Mouse (Mus musculus): Measurements from ENCODE around the gene Vps37d.

The Vps37d gene

GRCm38 (mm10) chr5:135032581-135032980 lies 45.5 kb downstream of the Vps37d start:
- no peak for DNase-seq (ENCODE audit: low read depth in 2 of 2, low spot score in 2 of 2)

- no peak for DNase-seq (ENCODE audit: low read depth in 2 of 2, low spot score in 2 of 2)
Measured at GRCm38 (mm10) chr5:135029007-135029854, 48.8 kb downstream of the Vps37d start.

- DNase-seq (ENCODE audit: low read depth in 2 of 2, low spot score in 2 of 2): peak in 1 of 2 experiments; percentile 30
Measured at GRCm38 (mm10) chr5:135025899-135026298, 52.2 kb downstream of the Vps37d start.

GRCm38 (mm10) chr5:135024665-135025224 lies 53.3 kb downstream of the Vps37d start:
- DNase-seq (ENCODE audit: low read depth in 2 of 2, low spot score in 2 of 2): peak; percentile 70 to 81

- DNase-seq (ENCODE audit: low read depth in 2 of 2, low spot score in 2 of 2): peak; percentile 74 to 80
Measured at GRCm38 (mm10) chr5:135023344-135024173, 54.5 kb downstream of the Vps37d start, which contains the start of gene Stx1a. TSS of gene Stx1a (plus strand) at chr5:135023482.

Measured in CD8-positive naive resting alpha-beta T cell, adult 2 months (primary cell).